Mouse (Mus musculus): ENCODE measurements around the gene Cpt2. TPM values are rescaled to one million over a fixed set of nuclear protein-coding genes. Genes with fewer than 3 reads are reported as not detected.

The Cpt2 gene
- polyA plus RNA-seq, 1 experiment from 2014 or later: 81.2 TPM

DNA sequence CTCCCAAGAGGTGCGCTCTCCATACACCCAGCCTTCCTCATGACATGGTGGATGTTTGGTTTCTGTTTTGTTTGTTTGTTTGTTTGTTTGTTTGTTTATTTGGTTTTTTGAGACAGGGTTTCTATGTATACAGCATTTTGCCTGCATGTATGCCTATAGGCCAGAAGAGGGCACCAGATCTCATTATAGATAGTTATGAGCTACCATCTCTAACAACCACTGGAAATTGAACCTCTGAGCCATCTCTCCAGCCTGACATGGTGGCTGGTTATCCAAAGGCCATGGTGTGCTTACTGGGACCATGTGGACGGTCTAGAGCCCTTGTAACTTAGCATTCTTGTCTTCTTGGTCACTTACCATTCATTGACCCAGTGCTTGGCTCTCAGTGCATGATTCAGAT, 30.7 kb downstream of the Cpt2 start:
- Histone ChIP-seq H3K4me3 (ENCODE audit: low read depth, low read length) (no peak overlapping the region), H3K4me2 (replicated peaks; ENCODE audit: low read depth) (no peak overlapping the region), H3K27me3 (ENCODE audit: control insufficient read depth, insufficient read depth, low read length) (no peaks in the 10 kb centered on the region), H3K36me3 (ENCODE audit: control insufficient read depth, insufficient read depth, low read length) (peaks cover 7% of the 10 kb centered on the region; the same call in 1 of the 2 replicates), H3K27ac (replicated peaks) (no peak overlapping the region), H3K9ac (ENCODE audit: low read length) (no peak overlapping the region), H3K4me1 (replicated peaks; ENCODE audit: control insufficient read depth, insufficient read depth) (no peaks in the 10 kb centered on the region; the same call in 1 of the 2 replicates), H3K9me3 (ENCODE audit: control insufficient read depth, low read length) (no peaks in the 10 kb centered on the region)
- TF ChIP-seq CTCF (IDR thresholded peaks at IDR 0.05; ENCODE audit: low read depth) (peak; percentile 76), EP300 (optimal IDR thresholded peaks at IDR 0.05) (no peak)
- ATAC-seq (ENCODE audit: low FRiP score, low TSS enrichment) (no peak), DNase-seq (ENCODE audit: low spot score) (no peak)
- WGBS: 84% methylated on average over 2 of the region's 2 CpGs

DNA sequence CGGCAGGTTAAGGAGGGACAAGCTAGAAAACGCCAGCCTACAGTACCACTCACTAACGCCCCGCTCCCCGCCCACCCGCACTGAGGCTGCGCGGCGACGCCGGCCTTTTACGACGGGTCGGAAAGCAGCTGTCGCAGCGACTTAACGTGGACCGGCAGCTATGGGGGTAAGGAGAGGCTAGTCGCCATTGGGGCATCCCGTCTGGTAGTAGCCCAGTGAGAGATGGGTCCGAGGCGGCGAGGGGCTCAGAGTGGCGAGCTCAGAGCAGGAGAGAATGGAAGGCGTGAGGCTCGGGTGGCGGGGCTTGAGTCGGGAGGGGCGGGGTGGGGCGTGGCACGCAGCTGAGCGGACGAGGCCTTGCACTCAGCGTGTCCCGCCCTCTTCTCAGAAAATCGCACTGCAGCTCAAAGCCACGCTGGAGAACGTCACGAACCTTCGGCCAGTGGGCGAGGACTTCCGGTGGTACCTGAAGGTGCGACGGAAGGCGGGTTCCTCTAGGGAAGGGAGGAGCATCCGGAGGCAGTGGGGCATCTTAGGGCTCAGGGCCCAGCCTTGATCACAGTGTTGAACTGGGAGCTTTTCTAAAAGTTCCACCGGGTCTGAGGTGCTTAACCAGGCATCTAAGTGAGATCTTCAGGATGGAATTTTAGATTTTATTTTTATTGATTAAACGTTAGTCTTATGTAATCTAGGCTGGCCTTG, 33.5 kb downstream of the Cpt2 start, which contains the start of gene 0610037L13Rik:
Gene 0610037L13Rik, plus strand, starts transcription at position 83 of the 702 bp plus-strand sequence.
- no peaks in the 10 kb centered on the region for H3K9me3 ChIP-seq (ENCODE audit: control insufficient read depth, low read length)
- peak within 1 kb of the TSS; percentile 59 for H3K4me3 ChIP-seq (ENCODE audit: low read depth, low read length)
- under 1% methylated on average over 48 of the region's 48 CpGs for WGBS
- DNase-seq (ENCODE audit: low spot score): peak; percentile 96
- no peaks in the 10 kb centered on the region; the same call in 1 of the 2 replicates for H3K4me1 ChIP-seq (replicated peaks; ENCODE audit: control insufficient read depth, insufficient read depth)
- ATAC-seq (ENCODE audit: low FRiP score, low TSS enrichment): peak; percentile 97
- peak within 1 kb of the TSS; percentile 75 for H3K4me2 ChIP-seq (replicated peaks; ENCODE audit: low read depth)
- no peaks in the 10 kb centered on the region for H3K27me3 ChIP-seq (ENCODE audit: control insufficient read depth, insufficient read depth, low read length)
- TF ChIP-seq CTCF (IDR thresholded peaks at IDR 0.05; ENCODE audit: low read depth) (no peak), EP300 (optimal IDR thresholded peaks at IDR 0.05) (no peak)
- peak within 1 kb of the TSS; percentile 79 for H3K27ac ChIP-seq (replicated peaks)
- H3K9ac ChIP-seq (ENCODE audit: low read length): peak within 1 kb of the TSS; percentile 61
- peaks cover 9% of the 10 kb centered on the region for H3K36me3 ChIP-seq (ENCODE audit: control insufficient read depth, insufficient read depth, low read length)

DNA sequence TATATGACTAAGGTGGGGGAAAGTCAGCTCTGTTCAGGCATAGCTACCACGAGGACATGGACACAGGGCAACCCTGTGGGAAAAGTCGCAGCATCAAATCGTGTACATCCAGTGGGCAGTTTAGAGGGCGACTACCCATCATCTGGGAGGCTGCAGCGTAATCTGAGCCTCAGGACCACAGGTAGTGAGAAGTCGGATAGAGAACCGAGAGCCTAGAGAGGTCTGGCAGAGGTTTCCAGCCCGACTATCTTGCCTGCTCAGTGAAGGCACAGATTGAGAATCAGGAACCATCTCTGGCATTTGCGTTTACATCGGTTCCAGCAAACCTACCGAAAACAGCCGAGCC, 34.1 kb downstream of the Cpt2 start:
- no peaks in the 10 kb centered on the region; the same call in 1 of the 2 replicates for H3K4me1 ChIP-seq (replicated peaks; ENCODE audit: control insufficient read depth, insufficient read depth)
- H3K9ac ChIP-seq (ENCODE audit: low read length): peak overlapping the region; percentile 61
- no peaks in the 10 kb centered on the region for H3K9me3 ChIP-seq (ENCODE audit: control insufficient read depth, low read length)
- no peaks in the 10 kb centered on the region for H3K27me3 ChIP-seq (ENCODE audit: control insufficient read depth, insufficient read depth, low read length)
- ATAC-seq (ENCODE audit: low FRiP score, low TSS enrichment) (peak; percentile 18), DNase-seq (ENCODE audit: low spot score) (no peak)
- H3K4me2 ChIP-seq (replicated peaks; ENCODE audit: low read depth): peak overlapping the region; percentile 75
- peak overlapping the region; percentile 79 for H3K27ac ChIP-seq (replicated peaks)
- WGBS: 2% methylated on average over 12 of the region's 12 CpGs
- peak overlapping the region; percentile 59 for H3K4me3 ChIP-seq (ENCODE audit: low read depth, low read length)
- H3K36me3 ChIP-seq (ENCODE audit: control insufficient read depth, insufficient read depth, low read length): peaks cover 13% of the 10 kb centered on the region
- TF ChIP-seq CTCF (IDR thresholded peaks at IDR 0.05; ENCODE audit: low read depth) (no peak), EP300 (optimal IDR thresholded peaks at IDR 0.05) (no peak)

DNA sequence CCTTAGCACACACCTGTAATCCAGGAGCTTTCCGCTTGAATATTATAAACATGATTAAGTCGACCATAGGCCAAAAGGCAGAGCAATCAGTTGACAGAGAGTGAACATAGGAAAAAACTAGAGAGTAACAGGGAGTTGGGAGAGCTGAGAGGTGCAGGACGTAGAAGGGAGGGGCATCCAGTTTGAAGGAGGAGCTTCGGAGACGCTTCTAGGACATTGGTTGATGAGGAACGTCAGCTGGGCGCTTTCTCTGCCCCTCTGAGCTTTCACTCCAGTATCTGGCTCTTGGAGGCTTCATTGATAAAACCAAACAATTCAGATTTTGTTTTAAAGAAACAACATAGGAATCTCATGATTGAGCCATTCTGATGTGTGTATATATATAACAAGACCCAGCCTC, 37.0 kb downstream of the Cpt2 start:
- no peak for TF ChIP-seq EP300 (optimal IDR thresholded peaks at IDR 0.05)
- TF ChIP-seq CTCF (IDR thresholded peaks at IDR 0.05; ENCODE audit: low read depth): no peak
- H3K9ac ChIP-seq (ENCODE audit: low read length): no peak overlapping the region
- DNase-seq (ENCODE audit: low spot score): no peak

DNA sequence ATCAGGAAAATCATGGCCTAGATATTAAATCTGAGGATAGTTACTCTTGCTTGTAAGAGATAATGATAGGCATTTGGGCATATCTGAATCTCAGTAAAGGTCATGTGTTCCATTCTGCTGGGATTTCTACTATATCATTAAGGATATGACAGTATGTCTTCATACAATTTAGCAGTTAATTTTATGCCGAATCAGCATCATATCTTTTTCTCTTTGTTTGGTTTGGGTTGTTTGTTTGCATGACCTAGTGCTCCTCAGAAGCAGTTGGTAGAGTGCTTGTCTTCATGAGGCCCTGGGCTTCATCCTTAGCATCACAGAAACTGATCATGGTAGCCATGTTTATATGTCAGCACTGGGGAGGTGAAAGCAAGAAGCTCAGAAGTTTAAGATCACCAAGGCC, 41.8 kb downstream of the Cpt2 start:
- no peak for TF ChIP-seq CTCF (IDR thresholded peaks at IDR 0.05; ENCODE audit: low read depth)
- no peak for TF ChIP-seq EP300 (optimal IDR thresholded peaks at IDR 0.05)
- no peak overlapping the region for H3K9ac ChIP-seq (ENCODE audit: low read length)
- 82% methylated on average over 1 of the region's 1 CpGs for WGBS
- H3K9me3 ChIP-seq (ENCODE audit: control insufficient read depth, low read length): no peaks in the 10 kb centered on the region
- no peak overlapping the region for H3K4me3 ChIP-seq (ENCODE audit: low read depth, low read length)
- no peaks in the 10 kb centered on the region for H3K27me3 ChIP-seq (ENCODE audit: control insufficient read depth, insufficient read depth, low read length)
- no peak overlapping the region for H3K4me2 ChIP-seq (replicated peaks; ENCODE audit: low read depth)
- H3K36me3 ChIP-seq (ENCODE audit: control insufficient read depth, insufficient read depth, low read length): peaks cover 19% of the 10 kb centered on the region
- no peak for ATAC-seq (ENCODE audit: low FRiP score, low TSS enrichment)
- no peak overlapping the region for H3K27ac ChIP-seq (replicated peaks)
- no peak for DNase-seq (ENCODE audit: low spot score)
- H3K4me1 ChIP-seq (replicated peaks; ENCODE audit: control insufficient read depth, insufficient read depth): no peaks in the 10 kb centered on the region

More for the DNA sequence above, 37.0 kb downstream of the Cpt2 start:
- no peak for ATAC-seq (ENCODE audit: low FRiP score, low TSS enrichment)
- Histone ChIP-seq H3K27ac (replicated peaks) (no peak overlapping the region), H3K9me3 (ENCODE audit: control insufficient read depth, low read length) (no peaks in the 10 kb centered on the region), H3K4me2 (replicated peaks; ENCODE audit: low read depth) (no peak overlapping the region), H3K36me3 (ENCODE audit: control insufficient read depth, insufficient read depth, low read length) (peaks cover 19% of the 10 kb centered on the region), H3K27me3 (ENCODE audit: control insufficient read depth, insufficient read depth, low read length) (no peaks in the 10 kb centered on the region), H3K4me3 (ENCODE audit: low read depth, low read length) (no peak overlapping the region), H3K4me1 (replicated peaks; ENCODE audit: control insufficient read depth, insufficient read depth) (no peaks in the 10 kb centered on the region; the same call in 1 of the 2 replicates)
- WGBS: 81% methylated on average over 7 of the region's 7 CpGs
